Mouse (Mus musculus): ENCODE data around the gene Nupl1. TPM values are rescaled to one million over a fixed set of nuclear protein-coding genes. Genes with fewer than 3 reads are reported as not detected.

Nupl1 gene
- total and polyA plus RNA-seq, 3 experiments: not detected

DNA sequence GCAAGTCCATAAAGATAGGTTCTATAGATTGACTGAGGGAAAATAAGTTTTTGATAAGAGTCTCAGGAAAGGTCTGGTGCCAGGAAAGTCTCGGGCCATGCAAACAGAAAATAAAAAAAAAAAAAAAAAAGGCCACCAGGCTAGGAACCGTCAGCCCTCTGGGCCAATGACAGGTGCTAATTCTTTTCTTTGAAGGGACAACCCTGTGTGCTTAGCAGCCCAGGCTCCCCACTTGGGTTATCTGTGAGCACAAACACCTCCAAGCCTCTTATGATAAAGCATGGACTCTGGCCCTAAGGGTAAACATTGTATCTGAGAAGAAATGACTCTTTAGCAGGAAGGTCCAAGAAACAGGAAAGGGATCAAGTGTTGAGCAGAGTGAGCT, 72.7 kb downstream of the Nupl1 start:
- DNase-seq (ENCODE audit: extremely low read depth): no peak
- TF ChIP-seq ZMIZ1 (IDR thresholded peaks at IDR 0.05; ENCODE audit: low read depth, low read length) (no peak), TBP (conservative IDR thresholded peaks at IDR 0.05; ENCODE audit: low read depth, low read length) (no peak)
- Histone ChIP-seq H3K9me3 (replicated peaks; ENCODE audit: low read length) (no peaks in the 10 kb centered on the region), H3K27me3 (replicated peaks) (no peaks in the 10 kb centered on the region), H3K36me3 (replicated peaks in 1 of 2; ENCODE audit: control insufficient read depth in 1 of 2, insufficient read depth in 1 of 2, low read length in 1 of 2) (no peaks in the 10 kb centered on the region), H3K4me3 (replicated peaks in 1 of 3; ENCODE audit: low read depth in 2 of 3, low read length in 2 of 3, poor library complexity in 1 of 3) (no peak overlapping the region), H3K79me2 (replicated peaks; ENCODE audit: control insufficient read depth, extremely low read depth, insufficient read depth, poor library complexity, severe bottlenecking) (no peaks in the 10 kb centered on the region), H3K9ac (ENCODE audit: insufficient read depth, low read depth) (no peak overlapping the region), H3K27ac (ENCODE audit: insufficient read depth, low read depth) (no peak overlapping the region), H3K4me2 (ENCODE audit: insufficient read depth, low read depth, poor library complexity, severe bottlenecking) (no peak overlapping the region), H3K4me1 (ENCODE audit: control insufficient read depth in 1 of 2, insufficient read depth in 2 of 2) (no peaks in the 10 kb centered on the region)
- in situ Hi-C loops (cut with MboI; ENCODE audit: low pct_ligation_motif_present, low pct_unique_long_range_greater_than_20kb, low sequenced_read_pairs) (no loop called here), dilution Hi-C loops (cut with MboI; ENCODE audit: extremely low pct_ligation_motif_present, extremely low pct_unique_long_range_greater_than_20kb, low sequenced_read_pairs) (no loop called here)

DNA sequence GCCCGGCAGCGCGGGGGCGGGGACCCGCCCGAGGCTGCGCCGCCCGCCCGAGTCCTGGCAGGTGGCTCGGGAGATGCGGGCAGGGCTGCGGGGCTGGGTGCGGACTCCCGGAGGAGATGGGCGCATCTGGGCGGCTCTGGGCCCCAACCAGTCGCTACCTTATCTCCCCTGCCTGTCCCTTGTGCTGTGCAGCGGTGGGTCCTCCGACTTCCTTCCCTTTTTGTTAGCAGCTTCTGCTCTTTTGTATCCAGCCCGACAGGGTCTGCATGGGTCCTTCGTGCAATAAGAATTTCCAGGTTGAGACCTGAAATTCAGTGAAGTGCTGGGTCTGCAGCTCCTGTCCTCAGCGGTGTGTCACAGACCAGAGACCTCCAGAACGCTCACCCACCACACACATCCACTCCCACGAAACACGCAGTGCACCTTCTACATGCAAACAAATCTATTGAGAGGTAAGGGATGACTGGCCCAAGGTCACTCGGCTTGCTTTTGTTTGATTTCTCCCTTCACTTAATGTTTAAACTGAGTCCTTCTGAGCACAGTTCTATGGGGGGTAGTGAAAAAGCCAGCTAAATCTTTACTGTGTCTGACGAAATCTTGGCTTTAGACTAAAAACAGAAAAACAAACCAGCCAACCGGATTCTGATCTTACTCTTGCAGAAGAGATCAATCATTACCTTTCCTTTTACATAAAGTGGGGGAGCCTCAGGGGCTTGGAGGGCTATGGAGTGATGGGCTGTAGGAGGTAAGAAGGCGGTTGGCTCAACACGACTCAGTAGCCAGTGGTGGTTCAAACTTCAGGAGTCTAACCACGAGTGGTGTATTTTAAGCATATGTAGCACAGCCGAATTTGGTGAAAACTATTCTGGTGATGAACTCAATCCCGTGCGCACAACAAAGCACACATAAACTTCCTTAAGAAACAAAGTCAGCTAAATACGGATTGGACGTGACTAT, 73.3 kb downstream of the Nupl1 start:
- no peak overlapping the region for H3K4me3 ChIP-seq (replicated peaks in 1 of 3; ENCODE audit: low read depth in 2 of 3, low read length in 2 of 3, poor library complexity in 1 of 3)
- H3K9me3 ChIP-seq (replicated peaks; ENCODE audit: low read length): no peaks in the 10 kb centered on the region
- no peak overlapping the region for H3K27ac ChIP-seq (ENCODE audit: insufficient read depth, low read depth)
- no peak overlapping the region for H3K4me2 ChIP-seq (ENCODE audit: insufficient read depth, low read depth, poor library complexity, severe bottlenecking)
- H3K9ac ChIP-seq (ENCODE audit: insufficient read depth, low read depth): no peak overlapping the region
- dilution Hi-C loops (cut with MboI; ENCODE audit: extremely low pct_ligation_motif_present, extremely low pct_unique_long_range_greater_than_20kb, low sequenced_read_pairs) (no loop called here), in situ Hi-C loops (cut with MboI; ENCODE audit: low pct_ligation_motif_present, low pct_unique_long_range_greater_than_20kb, low sequenced_read_pairs) (no loop called here)
- H3K36me3 ChIP-seq (replicated peaks in 1 of 2; ENCODE audit: control insufficient read depth in 1 of 2, insufficient read depth in 1 of 2, low read length in 1 of 2): no peaks in the 10 kb centered on the region
- no peaks in the 10 kb centered on the region for H3K4me1 ChIP-seq (ENCODE audit: control insufficient read depth in 1 of 2, insufficient read depth in 2 of 2)
- H3K79me2 ChIP-seq (replicated peaks; ENCODE audit: control insufficient read depth, extremely low read depth, insufficient read depth, poor library complexity, severe bottlenecking): no peaks in the 10 kb centered on the region
- no peak for TF ChIP-seq USF1 (IDR thresholded peaks at IDR 0.05; ENCODE audit: low read depth, low read length)
- no peak for TF ChIP-seq MAFK (IDR thresholded peaks at IDR 0.05; ENCODE audit: insufficient replicate concordance, low read length)
- TF ChIP-seq ELF1 (IDR thresholded peaks at IDR 0.05; ENCODE audit: low read depth, low read length): no peak
- TF ChIP-seq RCOR1 (conservative IDR thresholded peaks at IDR 0.05; ENCODE audit: low read depth, low read length): no peak
- TF ChIP-seq IRF4 (IDR thresholded peaks at IDR 0.05; ENCODE audit: low read depth, low read length): no peak
- no peak for TF ChIP-seq GABPA (IDR thresholded peaks at IDR 0.05; ENCODE audit: insufficient replicate concordance, low read depth, low read length)
- no peak for TF ChIP-seq USF2 (conservative IDR thresholded peaks at IDR 0.05; ENCODE audit: low read depth, low read length)
- TF ChIP-seq E2F4 (IDR thresholded peaks at IDR 0.05; ENCODE audit: insufficient replicate concordance, low read depth, low read length): no peak
- TF ChIP-seq POLR2AphosphoS2 (IDR thresholded peaks at IDR 0.05; ENCODE audit: low read depth, low read length): no peak
- DNase-seq (ENCODE audit: extremely low read depth): no peak
- H3K27me3 ChIP-seq (replicated peaks): no peaks in the 10 kb centered on the region
